Mouse (Mus musculus) gastrocnemius, postnatal 25 days (tissue): ENCODE results near the gene Mettl27. TPM values are rescaled to one million over a fixed set of nuclear protein-coding genes. Genes with fewer than 3 reads are reported as not detected.

ENCODE experiments used
- DNase-seq: peaks from one replicate; pipeline ENCODE4 v3.0.0; 2022
- long read RNA-seq, 2 experiments: library from polyadenylated mRNA; stranded (forward); transcript quantifications; one replicate each; pipeline ENCODE4 v2.0.0; 2021
- total RNA-seq, 2 experiments: library from RNA; stranded (reverse); gene quantifications; 1 replicate in 1 of 2; 2 replicates in 1 of 2; pipeline ENCODE4 v1.2.3; 2021

Gene Mettl27
- 1 to 10 TPM; 4.0 to 5.2 TPM for total RNA-seq
- long read RNA-seq, experiment 1, partial matches to known transcripts, result 0 of 6 reads
- long read RNA-seq, experiment 1, other reads (novel, unspliced or antisense), result 3 of 6 reads
- long read RNA-seq, experiment 2, partial matches to known transcripts, result 2 of 5 reads
- long read RNA-seq, experiment 2, other reads (novel, unspliced or antisense), result 2 of 5 reads

DNA sequence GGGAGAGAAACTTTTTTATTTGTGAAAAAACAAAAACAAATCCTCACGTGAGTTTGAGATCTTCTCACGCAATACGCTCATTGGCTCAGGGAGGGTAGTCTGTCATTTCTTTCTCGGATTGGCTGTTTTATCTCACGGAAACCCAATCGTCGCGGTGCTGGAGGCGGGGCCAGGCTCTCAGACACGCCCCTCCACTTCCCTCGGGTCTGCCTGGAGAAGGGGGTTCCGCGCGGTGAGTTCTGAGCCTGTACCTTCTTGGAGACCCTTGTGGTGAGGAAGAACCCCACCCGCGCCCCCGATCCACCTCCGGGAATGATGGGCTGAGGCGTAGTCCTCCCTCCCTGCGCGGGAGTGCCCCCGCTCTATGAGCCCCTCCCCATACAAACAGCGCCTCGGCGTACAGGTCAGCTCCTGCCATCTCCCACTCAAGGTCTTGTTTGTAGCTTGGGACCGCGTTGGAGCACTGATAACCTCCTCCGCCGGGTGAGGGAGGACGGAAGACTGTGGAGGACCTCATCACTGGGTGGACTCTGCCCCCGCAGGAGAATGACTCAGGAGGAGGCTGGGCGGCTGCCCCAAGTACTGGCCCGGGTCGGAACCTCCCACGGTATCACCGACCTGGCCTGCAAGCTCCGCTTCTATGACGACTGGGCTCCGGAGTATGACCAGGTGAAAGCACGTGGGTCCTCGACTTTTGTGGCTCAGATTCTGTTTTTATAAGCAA lies at the start of gene Mettl27:
Mettl27 (plus strand) TSS at position 190 of the 724 bp plus-strand sequence.
- DNase-seq, result peak; percentile 86

DNA sequence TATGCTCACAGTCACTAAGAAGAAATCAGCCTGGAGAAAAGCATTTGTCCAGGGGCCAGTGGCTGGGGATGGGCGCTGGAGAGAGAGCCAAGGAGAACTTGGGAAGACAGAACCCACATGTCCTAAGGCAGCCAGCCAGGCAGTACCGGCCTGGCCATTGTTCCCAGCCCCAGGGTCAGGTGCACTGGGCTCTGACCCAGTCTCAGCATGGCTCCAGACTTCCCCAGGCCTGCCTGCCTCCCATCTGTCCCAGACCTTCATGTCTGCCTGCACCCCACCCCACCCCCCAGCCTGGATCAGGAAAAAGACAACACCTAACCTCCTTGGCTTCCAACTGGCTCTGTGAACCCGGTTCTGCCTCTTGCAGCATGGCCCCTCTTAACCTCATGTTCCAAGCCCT lies 49.1 kb upstream of the Mettl27 start:
- peak; percentile 61 for DNase-seq

DNA sequence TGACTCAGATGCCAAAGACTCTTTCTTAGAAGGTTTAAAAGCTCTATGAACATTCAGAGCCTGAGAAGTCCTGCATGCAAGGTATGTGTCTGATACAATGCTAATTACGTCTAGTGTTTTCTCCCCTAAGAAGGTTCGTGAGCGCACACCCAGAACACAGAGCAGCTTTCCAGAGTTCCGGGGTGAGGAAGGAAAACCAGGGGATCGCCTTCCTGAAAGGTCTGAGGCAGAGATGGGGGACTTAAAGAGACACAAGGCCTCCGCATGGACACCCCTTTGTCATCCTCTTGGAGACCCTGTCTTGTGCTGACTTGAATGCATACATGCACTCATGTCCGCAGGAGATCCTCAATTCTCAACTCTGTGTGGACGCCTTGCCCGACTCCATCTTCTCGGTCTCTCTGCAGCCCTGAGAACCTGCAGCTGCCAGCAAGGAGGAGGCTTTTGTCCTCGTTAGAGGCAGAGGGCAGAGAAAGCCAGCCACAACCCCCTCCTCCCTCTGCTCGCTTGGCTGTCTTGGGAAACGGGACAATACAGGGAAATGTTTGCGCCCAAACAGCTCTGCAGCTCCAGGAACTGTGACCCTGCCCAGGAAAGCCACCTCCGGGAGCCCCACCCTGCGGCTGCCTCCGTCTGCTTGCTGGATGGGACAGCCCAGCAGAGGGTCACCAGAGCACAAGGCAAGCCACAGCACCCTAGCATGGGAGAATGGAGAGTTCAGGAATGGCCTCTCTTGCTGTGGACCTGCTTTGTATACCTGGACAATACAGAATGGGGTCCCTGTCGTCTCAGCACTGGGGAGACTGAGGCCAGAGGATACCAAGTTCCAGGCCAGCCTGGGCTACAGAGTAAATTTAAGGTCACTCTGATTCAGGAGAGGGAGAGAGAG lies 44.5 kb upstream of the Mettl27 start:
- peak; percentile 71 for DNase-seq

DNA sequence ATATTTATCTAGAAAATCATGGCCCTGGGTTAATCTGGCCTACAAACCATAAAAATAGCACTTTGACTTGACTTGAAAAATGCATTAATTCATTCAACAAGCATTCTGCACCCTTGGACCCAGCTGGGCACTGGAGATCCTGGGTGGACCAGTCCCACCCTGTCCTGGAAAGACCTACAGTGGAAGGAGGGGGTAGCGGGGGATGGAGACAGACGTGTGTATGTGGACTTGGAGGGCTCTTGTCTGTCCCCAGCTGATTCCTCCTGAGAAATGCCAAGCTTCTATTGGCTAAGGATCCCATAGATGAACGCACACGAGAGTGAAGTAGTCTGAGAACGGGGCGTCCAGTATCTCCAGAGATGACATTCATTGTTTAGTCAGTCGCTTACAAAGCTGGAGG lies 43.7 kb upstream of the Mettl27 start:
- no peak for DNase-seq

DNA sequence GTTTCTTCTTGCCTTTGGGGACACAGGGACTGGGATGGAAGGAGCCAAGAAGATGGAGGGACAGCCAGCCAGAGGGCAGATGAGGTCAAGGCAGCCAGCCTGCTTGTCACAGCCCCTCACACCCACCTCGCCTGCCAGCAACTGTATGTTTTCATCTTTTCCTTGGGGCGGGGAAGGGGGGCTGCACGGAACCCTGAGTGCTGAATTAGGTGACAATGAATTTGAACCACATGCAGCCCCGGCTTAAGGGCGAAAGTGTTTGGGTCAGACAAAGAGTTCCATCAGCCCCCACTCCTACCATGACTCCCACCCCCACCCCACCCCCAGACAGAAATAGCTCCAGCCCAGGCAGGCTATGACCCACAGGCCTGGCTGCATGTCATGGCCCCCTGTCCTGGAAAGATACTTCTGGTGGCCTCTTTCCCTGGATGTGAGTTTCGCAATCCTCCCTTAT lies 41.5 kb upstream of the Mettl27 start:
- DNase-seq, result peak; percentile 29

DNA sequence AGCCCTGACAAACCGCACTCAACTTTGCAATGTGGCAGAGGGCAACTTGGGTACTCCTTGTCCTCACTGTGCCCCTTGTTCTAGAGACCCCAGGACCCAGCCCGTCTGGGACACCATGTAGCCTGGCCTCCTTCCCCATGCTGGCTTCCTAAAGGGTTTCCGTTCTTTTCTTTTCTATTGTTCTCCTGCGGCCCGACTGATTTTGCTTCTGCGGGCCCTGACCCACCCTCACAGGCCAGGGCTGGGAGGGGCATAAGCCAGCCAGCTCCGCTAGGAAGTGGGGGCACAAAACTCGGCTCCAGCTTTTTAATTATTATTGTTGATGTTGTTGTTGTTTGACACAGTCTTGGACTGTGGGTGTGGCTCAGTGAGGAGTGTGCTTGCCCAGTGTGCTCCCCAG lies 40.6 kb upstream of the Mettl27 start:
- DNase-seq, result peak; percentile 52

DNA sequence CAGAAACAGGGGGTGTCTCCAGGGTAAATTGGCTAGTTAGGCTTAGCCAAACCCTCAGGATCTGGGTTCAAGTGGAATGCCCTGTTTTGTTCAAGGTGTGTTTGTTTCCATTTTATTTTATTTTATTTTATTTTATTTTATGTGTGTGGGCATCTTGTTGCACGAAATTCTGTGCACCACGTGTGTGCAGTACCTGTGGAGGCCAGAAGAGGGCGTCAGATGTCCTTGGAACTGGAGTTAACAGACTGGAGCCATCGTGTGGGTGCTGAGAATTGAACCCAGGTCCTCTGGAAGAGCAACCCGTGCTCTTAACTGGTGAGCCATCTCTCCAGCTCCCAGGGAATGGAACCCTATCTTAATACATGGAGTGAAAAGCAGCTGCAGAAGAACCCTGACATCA lies 39.5 kb upstream of the Mettl27 start:
- DNase-seq, result no peak

DNA sequence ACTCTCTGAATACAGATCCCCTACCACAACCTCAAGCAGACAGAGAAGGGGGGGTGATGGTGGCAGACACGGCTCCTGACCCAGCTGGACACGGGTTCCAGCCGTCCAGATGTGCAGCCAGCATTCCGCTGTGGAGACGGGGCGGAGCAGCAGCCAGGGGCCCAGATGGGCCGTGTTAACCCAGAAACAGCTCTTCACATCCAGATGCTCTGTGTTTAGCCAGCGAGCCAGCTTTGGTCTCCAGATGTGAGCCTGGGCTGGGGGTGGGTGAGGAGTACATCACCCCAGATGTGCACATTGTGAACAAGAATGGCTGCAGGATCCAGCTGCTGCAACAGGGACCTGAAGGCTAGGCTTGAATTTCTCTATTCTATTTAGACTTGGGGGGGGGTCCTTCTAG lies 36.9 kb upstream of the Mettl27 start:
- peak; percentile 63 for DNase-seq

DNA sequence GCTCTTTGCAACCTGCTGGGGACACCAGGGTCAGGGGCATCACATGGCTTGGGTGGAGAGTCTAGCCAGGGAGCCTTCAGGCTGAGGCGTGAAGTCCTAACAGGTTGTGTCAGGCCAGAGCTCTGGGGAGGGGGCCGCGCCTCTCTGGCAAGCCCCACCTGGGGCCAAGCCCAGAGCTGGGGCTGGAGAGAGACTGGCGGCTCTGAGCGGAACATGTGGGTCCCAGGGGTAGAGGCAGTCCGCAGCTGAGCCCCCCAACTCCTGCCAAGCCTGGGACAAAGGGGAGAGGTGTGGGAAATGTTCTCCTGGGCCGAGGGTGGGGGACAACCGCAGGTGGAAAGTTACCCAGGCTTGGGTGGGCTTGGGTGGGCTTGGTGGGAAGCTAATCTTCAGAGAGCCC lies 35.2 kb upstream of the Mettl27 start:
- no peak for DNase-seq

DNA sequence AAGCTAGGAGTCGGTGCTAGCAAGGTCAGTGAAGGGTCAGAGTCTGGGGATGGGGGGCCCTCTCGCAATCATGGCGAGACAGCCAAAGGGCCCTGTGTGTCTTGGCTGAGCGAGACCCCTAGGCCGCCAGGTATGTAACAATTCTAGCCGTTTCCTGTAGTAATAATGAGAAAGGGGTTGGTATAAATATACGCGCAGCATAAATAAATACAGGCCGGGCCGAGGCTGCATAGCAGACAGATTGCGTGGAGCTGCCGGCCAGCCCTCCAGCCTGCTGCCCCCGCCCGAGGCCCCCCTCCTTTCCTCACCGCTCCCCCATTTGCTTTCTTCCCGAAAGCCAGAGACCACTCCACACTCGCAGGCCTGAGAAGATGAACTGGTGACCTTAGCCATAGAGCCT lies 34.6 kb upstream of the Mettl27 start:
- DNase-seq, result no peak

DNA sequence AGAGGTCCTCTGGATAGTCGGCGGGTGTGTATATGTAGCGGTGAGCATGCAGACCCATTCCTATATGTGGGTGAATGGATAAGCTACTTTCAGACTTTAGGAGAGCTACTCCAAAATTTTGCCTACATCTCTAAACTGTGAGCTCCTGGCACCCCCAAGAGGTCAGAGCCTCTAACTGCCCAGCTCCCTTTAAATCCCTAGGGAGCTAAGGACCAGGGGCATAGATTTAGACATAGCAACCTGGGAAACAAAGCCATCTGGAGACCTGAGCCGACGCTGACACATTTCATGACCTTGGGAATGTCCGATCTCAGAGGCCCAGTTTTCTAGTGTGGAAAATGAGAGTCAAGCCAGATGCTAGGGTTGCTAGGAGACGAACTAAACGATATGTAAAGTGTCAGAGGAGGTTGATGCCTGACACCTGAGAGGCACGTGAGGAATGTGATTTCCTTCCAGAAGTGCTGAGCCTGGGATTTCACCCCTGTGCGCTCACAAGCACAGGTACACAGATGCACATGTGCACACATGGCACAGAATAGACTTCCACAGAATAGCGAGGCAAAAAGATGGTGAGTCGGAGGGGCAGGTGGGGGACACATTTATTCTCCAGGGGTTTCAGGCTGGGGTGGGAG lies 31.0 kb upstream of the Mettl27 start:
- DNase-seq, result no peak

DNA sequence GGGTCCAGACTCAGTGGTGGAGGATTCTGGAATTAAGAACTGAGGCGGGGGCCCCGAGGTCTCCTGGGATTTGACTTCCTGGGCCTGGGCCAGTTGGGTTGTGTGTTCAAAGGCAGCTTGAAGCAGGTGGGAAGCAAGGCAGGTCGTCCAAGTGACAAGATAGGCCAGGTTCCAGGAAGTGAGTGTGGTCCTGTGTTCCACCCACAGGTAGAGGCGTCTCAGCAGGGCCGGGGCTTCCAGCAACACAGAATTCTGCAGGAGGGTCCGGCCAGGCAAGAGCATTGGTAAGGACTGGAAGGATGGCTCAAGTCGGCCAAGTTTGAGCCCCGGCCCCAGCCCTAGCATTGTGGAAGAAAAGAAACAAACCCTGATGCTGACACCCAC lies 30.5 kb upstream of the Mettl27 start:
- DNase-seq, result no peak

DNA sequence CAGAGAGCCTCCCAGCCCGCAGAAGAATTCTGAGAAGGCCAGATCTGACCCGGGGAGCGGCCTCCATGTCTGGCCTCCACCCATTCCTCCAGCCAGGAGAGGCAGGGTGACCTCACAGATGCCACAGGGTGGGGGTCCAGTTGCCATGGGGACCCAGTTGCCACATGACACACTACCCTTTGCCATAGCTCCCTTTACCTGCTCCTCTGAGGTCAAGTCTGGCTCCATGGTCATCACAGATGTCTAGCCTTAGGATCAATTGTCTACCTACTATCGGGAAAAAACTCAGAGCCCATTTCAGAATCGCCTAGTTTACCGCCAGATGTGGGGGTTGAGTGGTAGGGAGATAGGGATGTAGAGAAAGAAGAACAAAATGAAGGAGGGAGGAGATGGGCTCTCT lies 25.5 kb upstream of the Mettl27 start, which contains the start of gene Tmem270:
Tmem270 (minus strand) TSS at position 101 of the 400 bp plus-strand sequence.
- no peak for DNase-seq

DNA sequence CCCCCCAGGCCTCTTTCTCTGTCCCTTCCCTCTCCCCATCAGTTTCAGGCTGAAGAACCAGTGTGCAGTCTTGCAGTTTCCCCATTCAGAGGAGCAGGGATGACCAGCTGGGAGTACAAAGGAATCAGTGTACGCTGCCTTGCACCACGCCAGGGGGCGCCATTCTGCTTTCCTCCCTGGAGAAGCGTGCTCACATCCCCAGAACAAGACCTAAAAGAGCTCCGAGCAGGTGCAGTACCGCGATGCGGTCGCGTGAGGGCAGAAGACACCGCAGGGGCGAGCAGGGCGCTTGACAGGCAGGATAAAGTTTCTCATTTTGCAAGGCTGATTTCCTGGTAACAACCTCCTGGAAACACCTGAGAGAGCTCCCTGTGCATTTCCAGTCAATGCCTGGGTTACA lies 25.0 kb upstream of the Mettl27 start:
- DNase-seq, result peak; percentile 84

DNA sequence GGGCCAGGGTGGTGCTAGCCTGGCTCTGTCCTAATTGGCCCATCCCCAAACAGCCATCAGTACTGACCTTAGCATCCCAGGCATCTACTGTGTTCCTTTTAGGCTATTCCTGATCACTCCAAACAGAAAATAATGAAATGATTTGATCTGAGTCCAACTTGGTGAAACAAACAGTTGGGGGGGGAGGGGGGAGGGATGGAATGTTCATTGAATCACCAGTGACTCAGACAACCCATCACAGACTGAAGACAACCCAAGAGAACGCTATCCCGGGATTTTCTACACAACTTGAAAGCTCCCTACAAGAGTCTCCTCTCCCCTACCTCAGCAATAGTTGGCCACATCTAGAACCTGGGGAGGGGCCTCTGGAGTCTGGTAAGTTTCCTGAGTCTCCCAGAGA lies 20.3 kb upstream of the Mettl27 start:
- DNase-seq, result no peak

DNA sequence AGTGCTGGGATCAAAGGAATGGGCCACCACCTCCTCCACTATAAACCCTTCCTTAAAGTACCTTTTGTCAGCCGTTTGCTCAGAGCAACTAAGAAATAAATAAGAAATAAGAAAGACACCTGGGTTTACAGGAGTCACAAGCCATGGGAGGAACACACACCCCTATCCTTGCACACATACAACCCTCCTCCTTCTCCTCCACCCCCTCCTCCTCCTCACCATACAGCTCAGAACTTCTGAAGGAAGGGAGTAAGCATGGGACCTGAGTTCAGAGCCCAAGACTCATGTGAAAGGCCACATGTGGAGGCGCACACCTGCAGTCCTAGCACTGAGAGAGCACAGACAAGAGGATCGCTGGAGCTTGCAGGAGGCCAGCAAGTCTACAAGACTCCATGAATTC lies 18.8 kb upstream of the Mettl27 start:
- no peak for DNase-seq

DNA sequence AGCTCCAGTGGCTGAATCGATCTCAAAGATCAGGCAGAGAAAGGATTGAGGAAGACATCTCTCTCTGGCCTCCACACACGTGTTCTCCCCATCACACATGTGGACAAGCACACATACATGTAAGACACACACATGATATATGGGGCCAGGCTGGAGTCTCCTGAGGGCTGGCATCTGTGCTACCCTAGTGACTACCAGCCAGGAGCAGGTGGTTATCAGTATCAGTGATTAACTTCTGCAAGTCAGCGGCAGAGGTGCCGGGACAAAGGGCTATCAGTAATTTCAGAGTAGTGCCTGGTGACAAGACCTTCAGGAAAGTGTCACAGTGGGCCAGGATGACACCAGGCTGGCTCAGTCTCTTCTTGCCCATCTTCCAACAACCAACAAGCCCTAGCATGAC lies 18.4 kb upstream of the Mettl27 start:
- DNase-seq, result no peak

DNA sequence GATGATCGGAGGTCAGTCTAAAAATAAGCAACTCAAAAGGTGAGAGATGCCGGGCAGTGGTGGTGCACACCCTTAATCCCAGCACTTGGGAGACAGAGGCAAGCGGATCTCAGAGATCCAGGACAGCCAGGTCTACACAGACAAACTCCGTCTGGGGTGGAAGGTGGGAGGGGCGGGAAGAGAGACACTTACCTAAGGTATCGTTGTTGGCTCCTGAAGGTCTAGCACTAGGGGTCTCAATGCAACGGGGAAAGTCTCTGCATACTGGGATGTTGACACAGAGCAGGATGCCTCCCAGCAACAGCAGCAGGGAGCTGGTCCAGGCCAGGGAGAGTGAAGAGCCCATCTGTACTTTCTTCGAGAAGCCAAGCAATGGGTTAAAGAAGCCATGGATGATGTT lies 17.7 kb upstream of the Mettl27 start:
- no peak for DNase-seq

DNA sequence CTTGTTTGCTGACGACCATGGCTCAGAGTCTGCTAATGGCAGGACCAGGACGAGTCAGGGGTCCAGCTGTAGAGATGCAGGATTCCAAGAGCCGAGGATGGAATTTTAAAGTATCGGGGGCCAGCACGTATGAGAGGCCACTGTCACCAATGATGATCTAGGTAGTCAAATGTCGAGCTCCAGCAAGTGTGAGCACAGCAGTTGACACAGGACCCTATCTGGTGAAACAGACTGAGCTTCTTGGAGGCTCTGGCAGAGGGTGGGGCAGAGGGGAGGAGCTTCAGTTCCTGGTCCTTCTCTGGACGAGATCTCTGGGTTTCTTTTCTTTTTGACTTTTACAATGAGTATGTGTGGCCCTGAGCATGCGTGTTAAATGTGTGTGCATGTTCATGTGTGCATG lies 16.9 kb upstream of the Mettl27 start, which contains the start of gene Cldn13:
Cldn13 (minus strand) TSS at position 216 of the 400 bp plus-strand sequence.
- DNase-seq, result no peak

DNA sequence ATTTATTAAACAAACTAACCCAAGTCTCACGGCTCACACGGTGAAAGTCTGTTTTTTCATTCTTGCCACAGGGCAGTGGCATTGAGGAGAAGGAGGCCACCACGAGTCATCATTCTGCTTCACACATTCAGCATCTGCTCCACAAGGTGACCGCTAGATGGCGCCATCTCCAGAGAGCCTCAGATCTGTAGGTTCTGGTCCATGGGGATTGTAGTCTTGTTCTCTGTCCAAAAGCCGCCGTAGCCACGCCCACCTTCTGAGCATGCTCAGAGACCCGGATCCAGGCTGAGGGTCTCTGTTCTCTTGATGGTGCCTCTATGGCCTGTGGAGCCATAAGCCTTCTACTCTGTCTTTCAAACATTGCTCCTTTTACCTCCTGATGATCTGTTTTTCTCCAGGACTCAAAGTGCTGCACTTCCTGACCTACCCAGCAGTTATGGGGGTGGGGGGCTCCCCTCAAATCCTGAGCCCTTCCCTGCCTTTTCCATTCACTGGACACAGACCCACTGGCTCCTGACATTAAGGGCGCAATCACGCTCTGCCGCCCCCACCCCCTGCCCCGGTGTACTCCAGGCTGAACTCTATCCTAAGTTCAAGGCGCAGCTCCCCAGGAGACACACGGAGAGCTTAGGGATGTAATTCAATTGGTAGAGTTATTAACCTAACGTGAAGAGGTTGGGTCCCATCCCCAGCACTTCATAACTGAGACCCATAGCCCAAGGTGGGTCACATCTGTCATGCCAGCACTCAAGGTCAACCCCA lies 13.9 kb upstream of the Mettl27 start:
- no peak for DNase-seq

DNA sequence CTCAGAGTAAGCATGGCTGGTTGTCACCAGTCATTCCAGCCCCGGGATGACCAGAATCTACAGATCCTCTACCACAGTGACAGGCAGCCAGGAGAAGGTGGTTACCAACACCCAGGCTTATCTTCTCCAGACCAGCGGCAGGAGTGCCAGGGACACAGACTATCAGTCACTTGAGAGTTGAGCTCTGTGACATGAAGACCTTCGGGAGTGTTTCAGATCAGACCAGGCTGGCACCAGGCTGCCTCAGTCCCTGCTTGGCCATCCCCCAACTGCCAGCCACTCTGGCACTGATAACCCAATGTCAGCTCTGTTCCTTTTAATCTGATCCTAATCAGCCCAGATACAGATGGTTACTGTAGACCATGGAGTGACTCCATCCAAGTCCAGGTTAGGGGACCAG lies 13.1 kb upstream of the Mettl27 start:
- DNase-seq, result no peak
